Mouse (Mus musculus) CD8-positive naive resting alpha-beta T cell, adult 2 months (primary cell): ENCODE data around the gene Opcml.

Experiments used
- DNase-seq, 2 experiments: peaks; one replicate each; pipeline ENCODE4 v3.0.0; 2022; ENCODE audit warnings: low read depth in 2 of 2, low spot score in 2 of 2

Gene Opcml

GRCm38 (mm10) chr9:28490410-28490809, 699.8 kb downstream of the Opcml start:
- no peak for DNase-seq

- no peak for DNase-seq
These were observed 709.5 kb downstream of the Opcml start for GRCm38 (mm10) chr9:28499841-28500794.

GRCm38 (mm10) chr9:28513905-28514304, 723.3 kb downstream of the Opcml start:
- DNase-seq = no peak

GRCm38 (mm10) chr9:28533191-28533590, 742.6 kb downstream of the Opcml start:
- DNase-seq = no peak

GRCm38 (mm10) chr9:28535006-28535405, 744.4 kb downstream of the Opcml start:
- DNase-seq = no peak

- no peak for DNase-seq
These were observed 746.1 kb downstream of the Opcml start for GRCm38 (mm10) chr9:28536637-28537036.

- DNase-seq = no peak
These were observed 757.6 kb downstream of the Opcml start for GRCm38 (mm10) chr9:28548189-28548588.

GRCm38 (mm10) chr9:28552387-28553182, 762.0 kb downstream of the Opcml start:
- no peak for DNase-seq

- no peak for DNase-seq
These were observed 768.1 kb downstream of the Opcml start for GRCm38 (mm10) chr9:28558628-28559027.

GRCm38 (mm10) chr9:28561761-28562160, 771.2 kb downstream of the Opcml start:
- DNase-seq = no peak

GRCm38 (mm10) chr9:28563066-28563683, 772.6 kb downstream of the Opcml start:
- DNase-seq = no peak

- DNase-seq = no peak
These were observed 778.5 kb downstream of the Opcml start for GRCm38 (mm10) chr9:28569041-28569522.

- no peak for DNase-seq
These were observed 779.2 kb downstream of the Opcml start for GRCm38 (mm10) chr9:28569776-28570175.

GRCm38 (mm10) chr9:28571682-28572081, 781.1 kb downstream of the Opcml start:
- no peak for DNase-seq

- no peak for DNase-seq
These were observed 781.7 kb downstream of the Opcml start for GRCm38 (mm10) chr9:28572136-28572774.

- no peak for DNase-seq
These were observed 788.2 kb downstream of the Opcml start for GRCm38 (mm10) chr9:28578730-28579129.

- DNase-seq = no peak
These were observed 796.7 kb downstream of the Opcml start for GRCm38 (mm10) chr9:28587253-28587652.

- no peak for DNase-seq
These were observed 797.3 kb downstream of the Opcml start for GRCm38 (mm10) chr9:28587857-28588388.

GRCm38 (mm10) chr9:28588488-28588887, 797.9 kb downstream of the Opcml start:
- DNase-seq = no peak

- no peak for DNase-seq
These were observed 801.6 kb downstream of the Opcml start for GRCm38 (mm10) chr9:28592208-28592607.

GRCm38 (mm10) chr9:28595062-28595461, 804.5 kb downstream of the Opcml start:
- no peak for DNase-seq
